Mouse (Mus musculus) embryonic fibroblast, embryonic 13.5 days (primary cell): ENCODE results near the gene Kirrel.

Experiments used
- CTCF ChIP-seq: IDR thresholded peaks from 2 replicates; pipeline ENCODE4 v1.5.1; 2011; ENCODE audit warnings: mild to moderate bottlenecking, control low read depth, low read length, moderate library complexity, borderline replicate concordance; ENCODE audit not compliant: insufficient read depth
- POLR2A ChIP-seq: IDR thresholded peaks from 2 replicates; pipeline ENCODE4 v1.6.1; 2011; ENCODE audit warnings: low read depth, mild to moderate bottlenecking, control low read depth, low read length, moderate library complexity

DNA sequence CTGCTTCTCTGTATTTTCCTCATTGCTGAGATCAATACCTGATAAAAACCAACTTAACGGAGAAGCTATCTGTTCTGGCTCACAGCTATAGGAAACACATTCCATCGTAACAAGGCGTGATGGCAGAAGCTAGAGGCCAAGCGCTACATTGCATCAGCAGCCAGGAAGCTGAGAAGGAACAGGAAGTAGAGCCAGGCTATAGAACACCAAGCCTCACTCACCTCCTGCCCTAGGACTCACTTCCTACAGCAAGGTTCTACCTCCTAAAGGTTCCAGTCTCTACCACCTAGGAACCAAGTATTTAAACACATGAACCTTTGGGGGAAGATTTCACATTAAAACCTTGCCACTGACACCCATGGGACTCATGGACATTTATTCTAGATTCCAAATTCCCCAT lies 49.1 kb upstream of the Kirrel start:
- TF ChIP-seq CTCF (no peak), POLR2A (no peak)
